Mouse (Mus musculus) lung, embryonic 14.5 days (tissue): ENCODE measurements at regions not wholly inside any gene's neighbourhood (a gene's known extent, or its start where the extent isn't known, plus 50 kb on each side); places are given as distances from the start of the nearest gene placed in this dataset.

Experiments used
- ATAC-seq: fragments of 200-750 bp; cut with Nextera tagmentation; 2 replicates; pipeline ENCODE4 v1.8.0; 2017; ENCODE audit warnings: mild to moderate bottlenecking, moderate TSS enrichment, moderate library complexity; ENCODE audit not compliant: insufficient read depth
- DNase-seq: peaks from one replicate; pipeline ENCODE4 v3.0.0-alpha.2; 2015
- H3K27ac ChIP-seq: fragments of 300-500 bp; sonication (generic); 2 replicates; pipeline ENCODE4 v1.5.1; 2014; ENCODE audit warnings: low read depth, mild to moderate bottlenecking, moderate library complexity
- H3K27me3 ChIP-seq: fragments of 300-500 bp; sonication (generic); 2 replicates; pipeline ENCODE4 v1.6.1; 2014; ENCODE audit warnings: low read length, control low read depth; ENCODE audit not compliant: insufficient read depth
- H3K36me3 ChIP-seq: fragments of 300-500 bp; sonication (generic); 2 replicates; pipeline ENCODE4 v1.6.1; 2014; ENCODE audit warnings: control low read depth; ENCODE audit not compliant: insufficient read depth
- H3K4me1 ChIP-seq: fragments of 300-500 bp; sonication (generic); 2 replicates; pipeline ENCODE4 v1.6.1; 2014; ENCODE audit warnings: antibody characterized with exemption, control low read depth; ENCODE audit not compliant: insufficient read depth
- H3K4me2 ChIP-seq: fragments of 300-500 bp; sonication (generic); 2 replicates; pipeline ENCODE4 v1.6.1; 2014; ENCODE audit warnings: mild to moderate bottlenecking
- H3K4me3 ChIP-seq: fragments of 300-500 bp; sonication (generic); 2 replicates; pipeline ENCODE4 v1.5.1; 2014; ENCODE audit warnings: low read depth, low read length
- H3K9ac ChIP-seq: fragments of 300-500 bp; sonication (generic); 2 replicates; pipeline ENCODE4 v1.6.1; 2014
- H3K9me3 ChIP-seq: fragments of 300-500 bp; sonication (generic); 2 replicates; pipeline ENCODE4 v1.6.1; 2016; ENCODE audit warnings: low read depth, low read length, control low read depth
- CTCF ChIP-seq: IDR thresholded peaks from 2 replicates; pipeline ENCODE4 v1.5.1; 2016; ENCODE audit warnings: antibody characterized with exemption, low read depth
- WGBS: fragments of 180-500 bp; shearing (Covaris S2); extraction: QIAGEN DNeasy Blood & Tissue Kit; methylation state at CpG from one replicate; pipeline ENCODE4 v1.1.7; 2014; 5-methylcytosine and 5-hydroxymethylcytosine counted together

DNA sequence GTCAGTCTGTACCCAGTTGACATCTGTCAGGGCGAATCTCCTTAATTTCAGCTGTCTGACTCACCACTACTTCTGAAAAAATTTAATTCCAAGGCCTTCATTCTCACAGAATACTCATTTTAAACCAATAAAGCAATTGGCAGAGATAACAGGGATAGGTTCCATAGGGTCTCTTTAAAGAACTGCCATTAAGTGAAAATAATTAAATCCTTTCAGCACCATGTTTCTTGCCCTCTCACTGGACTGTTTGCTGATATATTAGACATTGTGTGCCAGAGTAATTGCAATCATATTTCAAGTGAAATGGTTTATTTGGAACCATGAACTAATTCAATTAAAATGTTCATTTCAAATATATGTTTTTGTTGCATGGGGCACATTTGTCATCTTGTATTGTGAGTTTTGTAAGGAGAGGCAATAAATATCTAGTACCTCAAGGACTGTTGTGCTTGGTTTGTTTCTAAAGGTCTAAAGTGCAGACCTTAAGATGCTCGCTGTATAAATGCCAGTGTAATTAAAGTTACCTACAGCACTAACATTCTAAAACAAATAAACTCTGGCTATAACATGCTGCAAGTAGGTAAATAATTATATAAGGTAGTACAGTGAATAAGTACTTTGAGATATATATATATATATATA lies 688.4 kb downstream of the Slitrk1 start:
- DNase-seq (no peak), ATAC-seq (no peak)
- Histone ChIP-seq H3K36me3 (no peaks in the 10 kb centered on the region), H3K4me1 (no peaks in the 10 kb centered on the region), H3K9ac (no peak overlapping the region), H3K27me3 (no peaks in the 10 kb centered on the region), H3K27ac (no peak overlapping the region), H3K4me3 (no peak overlapping the region), H3K4me2 (no peak overlapping the region), H3K9me3 (no peaks in the 10 kb centered on the region)
- no peak for TF ChIP-seq CTCF
- WGBS = 74% methylated on average over 2 of the region's 2 CpGs

DNA sequence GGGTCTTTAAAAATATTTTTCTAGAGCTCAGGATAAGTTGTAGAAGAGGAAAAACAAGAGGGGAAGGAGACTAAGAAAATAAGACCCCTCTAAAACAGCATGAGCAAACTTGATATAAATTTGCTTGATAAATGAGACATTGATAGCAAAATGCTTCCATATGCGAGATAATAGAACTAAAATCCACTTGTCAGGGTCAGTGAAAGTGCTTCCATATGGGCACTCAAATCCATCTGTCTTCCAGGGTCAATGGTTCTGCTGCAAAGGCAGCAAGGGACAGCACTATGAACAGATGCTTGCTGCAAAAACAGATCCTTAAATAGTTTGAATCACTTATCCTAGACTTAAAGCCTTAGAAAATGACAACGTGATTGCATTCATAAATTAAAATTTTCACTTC lies 704.7 kb downstream of the Slitrk1 start:
- WGBS = 63% methylated on average over 2 of the region's 2 CpGs

DNA sequence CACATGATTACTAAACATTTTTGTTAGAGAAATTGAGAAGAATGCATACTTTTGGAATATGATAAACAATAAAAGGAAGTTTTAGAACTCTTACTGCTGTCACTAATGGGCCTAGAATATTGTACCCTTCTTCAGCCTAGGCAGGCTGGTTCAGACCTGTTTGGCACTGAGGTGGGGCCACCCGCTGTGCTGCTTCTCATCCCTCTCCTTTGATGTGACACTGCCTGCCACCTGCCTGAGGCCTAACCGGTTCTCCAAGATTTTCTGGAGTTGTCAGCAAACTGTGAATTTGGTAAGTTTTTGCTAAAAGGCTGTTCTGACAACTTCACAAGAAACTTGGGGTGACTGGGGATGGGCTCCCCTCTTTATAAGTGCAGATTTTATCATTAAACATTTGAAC lies 714.8 kb downstream of the Slitrk1 start:
- 20% methylated on average over 2 of the region's 2 CpGs for WGBS
- DNase-seq (peak; percentile 8), ATAC-seq (peak; percentile 56; the same call in 1 of the 2 replicates)
- no peaks in the 10 kb centered on the region for H3K27me3 ChIP-seq
- TF ChIP-seq CTCF = no peak
- no peak overlapping the region for H3K27ac ChIP-seq
- no peaks in the 10 kb centered on the region for H3K36me3 ChIP-seq
- no peaks in the 10 kb centered on the region for H3K4me1 ChIP-seq
- H3K4me3 ChIP-seq = no peak overlapping the region
- no peak overlapping the region for H3K4me2 ChIP-seq
- H3K9me3 ChIP-seq = no peaks in the 10 kb centered on the region
- H3K9ac ChIP-seq = no peak overlapping the region

More for the DNA sequence above, 704.7 kb downstream of the Slitrk1 start:
- H3K27ac ChIP-seq = no peak overlapping the region
- no peak overlapping the region for H3K4me2 ChIP-seq
- no peaks in the 10 kb centered on the region for H3K4me1 ChIP-seq
- DNase-seq (no peak), ATAC-seq (no peak)
- H3K9me3 ChIP-seq = no peaks in the 10 kb centered on the region
- no peaks in the 10 kb centered on the region for H3K27me3 ChIP-seq
- H3K9ac ChIP-seq = no peak overlapping the region
- H3K36me3 ChIP-seq = no peaks in the 10 kb centered on the region
- TF ChIP-seq CTCF = no peak
- H3K4me3 ChIP-seq = no peak overlapping the region

DNA sequence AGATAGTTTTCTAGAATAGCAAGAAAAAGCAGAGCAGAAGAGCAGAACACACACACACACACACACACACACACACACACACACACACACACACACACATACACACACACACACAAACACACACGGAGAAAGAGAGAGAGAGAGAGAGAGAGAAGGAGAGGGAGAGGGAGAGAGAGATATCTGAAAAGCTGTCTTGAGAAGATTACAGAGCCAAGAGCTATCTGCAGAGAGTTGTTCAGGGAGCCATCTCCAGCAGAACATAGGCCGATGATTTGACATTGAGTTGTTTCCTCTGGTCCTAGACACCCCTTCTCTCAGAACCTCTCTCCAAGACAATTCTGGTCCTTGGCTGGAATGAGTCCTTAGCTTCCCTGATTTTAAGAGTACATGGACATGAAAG lies 733.0 kb downstream of the Slitrk1 start:
- no peak for DNase-seq
- no peak for TF ChIP-seq CTCF
- no peak overlapping the region for H3K27ac ChIP-seq
- H3K4me2 ChIP-seq = no peak overlapping the region
- no peaks in the 10 kb centered on the region for H3K4me1 ChIP-seq
- H3K9ac ChIP-seq = no peak overlapping the region
- no peak overlapping the region for H3K4me3 ChIP-seq
- H3K27me3 ChIP-seq = no peaks in the 10 kb centered on the region
- no peaks in the 10 kb centered on the region for H3K36me3 ChIP-seq
- no peak for ATAC-seq
- WGBS = 76% methylated on average over 1 of the region's 2 CpGs
- H3K9me3 ChIP-seq = no peaks in the 10 kb centered on the region

DNA sequence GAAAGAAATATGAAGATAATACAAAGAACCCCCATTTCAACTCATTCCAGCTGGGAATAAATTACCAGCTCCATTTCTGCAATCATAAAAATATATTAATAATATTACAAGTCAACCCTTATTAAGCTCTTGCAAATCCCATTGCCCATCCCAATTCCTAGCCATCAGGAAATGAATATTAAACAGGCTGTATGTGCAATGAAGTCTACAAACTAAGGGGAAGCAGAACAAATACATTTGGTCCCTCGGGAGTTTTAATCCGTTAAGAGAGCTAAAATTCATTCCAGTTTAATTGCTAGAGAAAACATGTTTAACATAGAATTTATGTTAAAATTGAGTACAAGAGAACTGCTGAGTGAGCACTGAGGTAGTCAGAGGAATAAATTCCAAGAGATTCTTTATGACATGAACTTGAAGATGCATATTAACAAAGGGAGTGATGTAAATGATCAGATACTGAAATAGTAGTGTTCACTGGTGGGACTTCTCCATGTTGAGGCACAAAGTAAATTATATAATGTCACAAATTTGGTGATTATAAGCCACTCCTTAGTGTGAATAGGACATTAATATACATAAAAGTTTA lies 738.6 kb downstream of the Slitrk1 start:
- no peak overlapping the region for H3K4me2 ChIP-seq
- no peaks in the 10 kb centered on the region for H3K36me3 ChIP-seq

DNA sequence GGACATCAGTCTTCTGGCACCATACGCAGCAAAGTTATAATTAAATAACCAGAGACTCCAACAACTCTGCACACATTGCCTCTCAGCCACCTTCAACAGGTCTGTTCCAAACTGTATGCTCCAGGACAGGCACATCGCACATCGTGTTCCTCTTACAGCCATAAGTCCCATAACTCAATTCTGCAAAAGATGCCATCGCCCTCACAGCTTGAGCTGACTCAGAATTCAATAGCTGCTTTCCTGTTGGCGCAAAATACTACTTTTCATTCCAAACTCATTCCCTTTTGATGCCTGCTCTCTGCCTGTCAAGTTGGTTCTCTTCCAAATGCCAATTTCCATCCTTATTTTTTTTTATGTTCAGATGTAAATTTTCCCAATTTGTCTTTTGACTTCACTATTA lies 761.0 kb downstream of the Slitrk1 start:
- no peak overlapping the region for H3K9ac ChIP-seq
- no peak for ATAC-seq
- no peak overlapping the region for H3K4me2 ChIP-seq
- H3K4me3 ChIP-seq = no peak overlapping the region
- no peaks in the 10 kb centered on the region for H3K9me3 ChIP-seq
- 75% methylated on average over 5 of the region's 5 CpGs for WGBS
- no peak overlapping the region for H3K27ac ChIP-seq
- H3K36me3 ChIP-seq = no peaks in the 10 kb centered on the region
- TF ChIP-seq CTCF = no peak
- no peaks in the 10 kb centered on the region for H3K4me1 ChIP-seq
- H3K27me3 ChIP-seq = no peaks in the 10 kb centered on the region
- no peak for DNase-seq

More for the DNA sequence above, 738.6 kb downstream of the Slitrk1 start:
- Histone ChIP-seq H3K27ac (no peak overlapping the region), H3K9me3 (no peaks in the 10 kb centered on the region), H3K9ac (no peak overlapping the region), H3K27me3 (no peaks in the 10 kb centered on the region), H3K4me3 (no peak overlapping the region), H3K4me1 (no peaks in the 10 kb centered on the region)
- WGBS = 86% methylated on average over 2 of the region's 2 CpGs
- no peak for ATAC-seq
- no peak for TF ChIP-seq CTCF
- DNase-seq = no peak

DNA sequence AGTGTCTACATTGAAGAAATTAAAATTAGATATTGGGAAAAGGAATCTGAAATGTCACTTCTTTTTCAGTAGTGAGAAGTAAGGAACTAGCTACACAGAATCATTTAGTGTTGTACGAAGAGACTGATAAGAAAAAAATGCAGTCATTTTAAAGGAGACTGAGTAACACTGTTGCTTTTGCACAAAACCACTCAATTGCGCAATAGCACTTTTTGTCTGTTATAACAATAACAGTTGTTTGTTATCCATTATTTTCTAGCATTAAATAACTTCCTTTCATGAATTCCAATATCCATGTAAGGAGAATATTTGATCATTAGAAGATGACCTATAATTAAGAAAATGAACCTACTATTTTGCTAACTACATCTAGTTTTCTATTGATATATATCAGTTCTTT lies 790.8 kb downstream of the Slitrk1 start:
- 65% methylated on average over 2 of the region's 2 CpGs for WGBS
- Histone ChIP-seq H3K9ac (no peak overlapping the region), H3K27me3 (no peaks in the 10 kb centered on the region), H3K4me3 (no peak overlapping the region), H3K4me2 (no peak overlapping the region), H3K27ac (no peak overlapping the region), H3K9me3 (no peaks in the 10 kb centered on the region), H3K36me3 (no peaks in the 10 kb centered on the region), H3K4me1 (no peaks in the 10 kb centered on the region)
- peak; percentile 18 for DNase-seq
- TF ChIP-seq CTCF = no peak
- no peak for ATAC-seq
